Mouse (Mus musculus): Measurements from ENCODE around the gene Dnajc4.

Dnajc4 gene

DNA sequence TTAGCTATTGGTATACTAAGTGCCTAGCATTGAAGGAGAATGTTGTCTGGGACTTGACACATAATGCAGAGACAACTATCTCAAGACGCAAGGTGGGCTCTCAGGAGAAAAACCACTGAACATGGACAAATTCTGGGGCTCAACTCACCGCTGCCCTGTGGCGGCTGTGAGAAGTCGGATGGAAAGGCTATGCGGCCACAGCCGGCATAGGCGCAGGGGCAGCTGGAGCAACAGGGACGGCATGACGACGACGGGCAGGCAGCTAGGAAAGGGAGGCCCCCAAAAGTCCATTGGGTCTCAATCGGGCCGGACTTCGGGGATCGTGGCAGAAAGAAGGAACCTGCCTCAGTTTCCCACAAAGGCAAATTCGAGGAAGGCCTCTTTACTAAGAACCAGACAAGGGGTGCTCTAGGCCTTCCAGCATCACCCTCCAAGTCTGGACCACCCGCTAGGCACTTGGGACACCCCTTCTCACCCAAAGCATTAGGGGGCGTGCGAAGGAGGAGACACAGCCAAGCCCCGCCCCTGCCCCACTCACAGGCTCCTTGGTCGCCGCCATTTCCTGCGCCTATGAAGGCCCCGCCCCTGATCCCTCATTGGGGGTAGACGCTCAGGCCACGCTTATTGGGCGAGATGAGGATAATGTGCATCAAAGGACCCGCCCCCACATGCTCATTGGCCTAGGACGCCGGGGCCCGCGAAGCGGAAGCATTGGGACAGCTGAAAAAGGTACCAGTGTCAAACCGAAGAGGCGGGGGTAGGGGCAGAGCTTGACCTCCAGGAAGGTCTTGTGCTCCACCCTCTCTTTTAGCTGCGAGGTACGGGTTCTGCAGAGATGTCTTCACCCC, at the start of gene Dnajc4:
Dnajc4 (minus strand) TSS at position 562 of the 848 bp plus-strand sequence.
- peak; percentile 89 for DNase-seq (ENCODE audit: low spot score)

DNA sequence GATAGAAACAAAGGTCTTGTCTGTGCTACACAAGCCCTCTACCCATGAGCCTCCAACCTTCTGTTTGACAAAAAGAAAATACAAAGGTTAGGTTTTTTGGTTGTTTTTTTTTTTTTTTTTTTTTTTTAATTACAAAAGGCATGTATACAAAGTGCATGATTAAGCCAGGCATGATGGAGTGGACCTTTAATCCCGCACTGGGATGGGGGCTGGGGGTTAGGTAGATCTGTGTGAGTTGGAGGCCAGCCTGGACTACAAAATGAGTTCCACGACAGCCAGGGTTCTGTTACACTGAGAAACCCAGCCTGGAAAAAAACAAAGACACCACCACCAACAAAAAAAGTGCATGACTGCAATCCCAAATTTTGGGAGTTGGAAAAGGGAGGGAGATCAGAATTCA, 48.8 kb upstream of the Dnajc4 start:
- DNase-seq (ENCODE audit: low spot score), result no peak

GRCm38 (mm10) chr19:7040637-7041130, 48.3 kb upstream of the Dnajc4 start:
- DNase-seq (ENCODE audit: low spot score), result no peak

DNA sequence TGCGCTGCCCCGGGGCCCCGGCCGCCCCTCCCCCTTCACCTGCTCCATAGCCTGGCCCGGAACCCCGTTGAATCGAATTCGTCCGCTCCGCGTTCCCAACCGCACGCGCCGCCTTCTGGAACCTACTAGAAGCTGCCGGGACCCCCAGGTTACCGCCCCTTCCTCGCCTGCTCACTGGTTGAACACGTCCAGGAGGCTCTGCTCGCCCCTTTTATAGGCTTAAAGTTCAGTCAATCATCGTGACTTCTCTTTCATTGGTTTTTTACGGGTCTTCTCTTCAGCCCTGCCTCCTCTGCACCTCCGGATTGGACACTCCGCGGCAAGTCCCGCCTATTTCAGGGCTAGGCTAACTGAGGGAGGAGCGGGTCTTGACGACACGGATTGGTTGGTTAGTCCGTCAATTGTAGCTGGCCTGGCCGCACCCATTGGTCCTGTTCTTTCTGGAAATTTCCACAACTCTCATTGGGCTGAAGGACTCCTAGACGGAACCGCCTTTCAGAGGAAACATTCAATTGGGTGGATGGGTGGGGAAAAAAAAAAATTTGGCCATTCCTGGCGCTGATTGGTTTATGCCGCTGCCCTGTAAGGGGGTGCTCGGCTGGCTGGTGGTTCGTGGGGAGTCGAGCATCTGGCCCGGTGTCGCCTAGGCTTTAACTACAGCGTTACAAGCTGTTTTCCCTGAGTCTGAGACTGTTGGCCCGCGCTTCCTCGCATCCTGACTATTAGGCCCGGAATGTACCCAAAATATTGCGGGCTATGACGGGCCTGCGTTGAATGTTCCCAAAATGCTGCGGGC, 47.7 kb upstream of the Dnajc4 start, which contains the start of gene Stip1:
Stip1 (minus strand) TSS at position 127 of the 796 bp plus-strand sequence.
- peak; percentile 99 for DNase-seq (ENCODE audit: low spot score)

- DNase-seq (ENCODE audit: low spot score), result no peak
Measured at GRCm38 (mm10) chr19:7039088-7039720, 46.8 kb upstream of the Dnajc4 start.

GRCm38 (mm10) chr19:7034006-7034405, 41.6 kb upstream of the Dnajc4 start:
- no peak for DNase-seq (ENCODE audit: low spot score)

- DNase-seq (ENCODE audit: low spot score), result no peak
Measured at GRCm38 (mm10) chr19:7029531-7029930, 37.2 kb upstream of the Dnajc4 start.

DNA sequence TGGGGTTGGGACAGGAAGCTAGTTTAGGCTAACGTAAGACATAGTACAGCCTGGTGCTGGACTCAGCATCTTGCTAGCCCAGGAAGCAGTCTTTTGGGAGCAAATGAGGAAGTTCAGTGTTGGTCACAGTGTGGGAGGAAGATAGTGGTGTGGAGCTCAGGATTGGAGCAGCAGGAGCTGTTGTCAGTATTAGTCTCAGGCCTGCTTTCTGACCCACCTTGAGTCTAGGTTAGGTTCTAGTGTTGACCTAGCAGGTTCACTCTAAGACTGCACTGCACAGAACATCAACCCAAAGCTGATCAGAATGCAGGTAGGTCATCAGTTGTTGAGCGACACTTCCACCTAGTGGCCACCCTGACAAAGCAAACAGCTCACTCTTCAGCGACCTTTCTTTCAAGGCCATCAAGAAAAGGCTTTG, 27.9 kb upstream of the Dnajc4 start:
- DNase-seq (ENCODE audit: low spot score), result no peak

DNA sequence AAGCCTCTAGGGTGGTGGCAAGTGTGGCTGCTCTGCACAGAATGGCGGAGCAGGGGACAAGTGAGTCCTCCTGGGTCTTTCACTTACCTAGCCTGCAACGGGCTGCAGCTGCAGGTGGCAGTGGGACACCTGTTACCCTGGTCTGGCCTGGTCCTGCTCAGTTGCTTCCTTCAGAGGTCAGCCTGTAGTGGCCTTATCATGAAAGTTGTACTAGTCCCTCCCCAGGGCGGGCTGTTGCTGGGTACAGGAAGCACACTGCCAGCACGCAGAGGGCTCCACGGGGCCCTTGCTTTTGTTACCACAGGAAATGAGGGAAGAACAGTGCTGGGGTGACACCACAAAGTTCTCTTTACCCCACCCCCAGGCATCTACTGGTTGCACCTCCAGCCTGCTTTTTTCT, 26.8 kb upstream of the Dnajc4 start, which contains the start of gene Fermt3:
Fermt3 (minus strand) TSS at position 279 of the 400 bp plus-strand sequence.
- DNase-seq (ENCODE audit: low spot score), result no peak

GRCm38 (mm10) chr19:7018546-7018945, 26.2 kb upstream of the Dnajc4 start:
- no peak for DNase-seq (ENCODE audit: low spot score)

GRCm38 (mm10) chr19:7017541-7018457, 25.4 kb upstream of the Dnajc4 start:
- DNase-seq (ENCODE audit: low spot score), result no peak

GRCm38 (mm10) chr19:7014481-7015135, 22.2 kb upstream of the Dnajc4 start:
- no peak for DNase-seq (ENCODE audit: low spot score)

GRCm38 (mm10) chr19:7013984-7014383, 21.6 kb upstream of the Dnajc4 start:
- DNase-seq (ENCODE audit: low spot score), result no peak

- no peak for DNase-seq (ENCODE audit: low spot score)
Measured at GRCm38 (mm10) chr19:7012426-7012825, 20.1 kb upstream of the Dnajc4 start.

DNA sequence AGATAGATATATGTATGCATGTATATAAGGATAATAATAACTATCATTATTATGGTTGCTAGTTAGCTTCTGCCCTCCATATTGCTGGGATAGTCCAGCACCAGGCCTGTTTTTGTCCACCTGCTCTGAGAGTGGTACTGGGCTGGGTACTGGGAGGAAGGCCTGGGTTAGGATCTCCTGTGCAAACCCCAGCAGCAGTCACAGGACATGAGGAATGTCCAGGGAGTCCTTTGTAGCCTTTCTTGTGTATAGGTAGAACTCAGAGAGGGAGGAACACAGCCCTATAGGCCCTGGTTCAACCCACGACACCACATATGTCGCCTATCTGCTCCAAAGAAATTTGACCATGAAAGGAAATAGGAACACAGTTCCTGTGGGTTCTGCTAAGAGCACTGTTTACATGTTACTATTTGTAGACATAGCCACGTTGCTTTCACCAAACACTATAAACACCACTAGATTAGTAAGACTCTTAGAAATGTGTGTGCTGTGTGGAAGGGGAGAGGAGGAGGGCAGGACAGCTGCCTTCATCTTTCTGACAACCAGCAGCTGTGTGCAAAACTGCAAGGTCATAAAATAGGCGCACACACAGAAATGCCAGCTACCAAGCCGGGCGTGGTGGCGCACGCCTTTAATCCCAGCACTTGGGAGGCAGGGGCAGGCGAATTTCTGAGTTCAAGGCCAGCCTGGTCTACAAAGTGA, 14.7 kb upstream of the Dnajc4 start:
- no peak for DNase-seq (ENCODE audit: low spot score)

GRCm38 (mm10) chr19:6999360-7000063, 7.1 kb upstream of the Dnajc4 start:
- no peak for DNase-seq (ENCODE audit: low spot score)

GRCm38 (mm10) chr19:6997721-6998290, 5.4 kb upstream of the Dnajc4 start:
- DNase-seq (ENCODE audit: low spot score), result no peak

GRCm38 (mm10) chr19:6996006-6996405, 3.6 kb upstream of the Dnajc4 start, which contains the start of the genes Nudt22 and Trpt1:
Nudt22 (minus strand) TSS chr19:6996117.
Trpt1 (plus strand) TSS chr19:6996131.
- DNase-seq (ENCODE audit: low spot score), result no peak

Data from layer of hippocampus, adult 9-10 months (tissue).